Mouse (Mus musculus) E14TG2a.4 (cell line): ENCODE data around the gene Olfr1393.

ENCODE experiments used
- CTCF ChIP-seq: conservative IDR thresholded peaks from 2 replicates; pipeline ENCODE4 v1.5.1; 2014; ENCODE audit warnings: low read length
- NANOG ChIP-seq: IDR thresholded peaks from 2 replicates; pipeline ENCODE4 v1.6.1; 2014; ENCODE audit warnings: borderline replicate concordance, low read length, mixed read lengths
- POU5F1 ChIP-seq: IDR thresholded peaks from 2 replicates; pipeline ENCODE4 v1.6.1; 2014; ENCODE audit warnings: low read length, borderline replicate concordance

- TF ChIP-seq CTCF (no peak), NANOG (no peak), POU5F1 (no peak)
Observed at GRCm38 (mm10) chr11:49244595-49244930, 33.5 kb upstream of the Olfr1393 start.
